Comparison of ENCODE assay signal across 22 mouse cellular contexts in genomic region chr12:66556846-66557245, GRCm38 (mm10).
DNase-seq lines count a peak whose midpoint lies in the region; ATAC-seq and TF ChIP-seq lines count a peak whose summit lies in the region.
"Had no signal": no experiment of that assay in that cellular context is flagged by ENCODE, and none has a peak within 500 bp of the region (broad histone marks: within the 10 kb centered on the region; RNA-seq: fewer than 3 reads in every experiment).

No protein-coding gene starts in this region.

- TF ChIP-seq CTCF in CH12.LX (conservative IDR thresholded peaks at IDR 0.05 in 1 of 2, IDR thresholded peaks at IDR 0.05 in 1 of 2; ENCODE audit: low read depth in 2 of 2, low read length in 2 of 2), result no peak

- no peak for TF ChIP-seq RAD21 in CH12.LX (IDR thresholded peaks at IDR 0.05; ENCODE audit: low read depth, low read length)

- no peaks in the 10 kb centered on the region for H3K4me1 ChIP-seq in hindbrain, embryonic 11.5 days (replicated peaks; ENCODE audit: control insufficient read depth, insufficient read depth, low read length)
- 0 out of 2 replicates have a peak, but pooled peaks cover 2% of the 10 kb centered on the region for H3K4me1 ChIP-seq in hindbrain, embryonic 10.5 days (replicated peaks)
- peaks cover 0 to 47% of the 10 kb centered on the region in 2 experiments; a peak in 2 of 4 replicates for H3K4me1 ChIP-seq in CH12.LX (ENCODE audit: control insufficient read depth in 1 of 2, insufficient read depth in 2 of 2)
- H3K4me1 ChIP-seq in hindbrain, embryonic 15.5 days (replicated peaks), result no peaks in the 10 kb centered on the region
- H3K4me1 ChIP-seq: heart, embryonic 13.5 days; kidney, embryonic 15.5 days had no signal

- H3K4me3 ChIP-seq in hindbrain, embryonic 11.5 days (ENCODE audit: low read depth, low read length), result no peak overlapping the region
- H3K4me3 ChIP-seq in hindbrain, embryonic 10.5 days, result no peak overlapping the region
- H3K4me3 ChIP-seq in CH12.LX (replicated peaks in 1 of 3; ENCODE audit: low read depth in 2 of 3, low read length in 2 of 3, poor library complexity in 1 of 3), result no peak overlapping the region
- H3K4me3 ChIP-seq in hindbrain, embryonic 15.5 days, result no peak overlapping the region
- H3K4me3 ChIP-seq: erythroblast, embryonic 14.5 days; heart, embryonic 13.5 days; kidney, embryonic 15.5 days had no signal

- dilution Hi-C loops in CH12.LX (cut with MboI; ENCODE audit: extremely low pct_ligation_motif_present, extremely low pct_unique_long_range_greater_than_20kb, low sequenced_read_pairs), result no loop called here

- peak; percentile 23; the same call in 1 of the 2 replicates for TF ChIP-seq EP300 in CH12.LX (IDR thresholded peaks at IDR 0.05; ENCODE audit: low read length)

- no peak overlapping the region for H3K4me2 ChIP-seq in hindbrain, embryonic 11.5 days (replicated peaks; ENCODE audit: low read depth, low read length)
- H3K4me2 ChIP-seq in CH12.LX (ENCODE audit: insufficient read depth, low read depth, poor library complexity, severe bottlenecking), result no peak overlapping the region
- H3K4me2 ChIP-seq in hindbrain, embryonic 15.5 days, result no peak overlapping the region
- H3K4me2 ChIP-seq: heart, embryonic 13.5 days; kidney, embryonic 15.5 days; liver, embryonic 11.5 days had no signal

- H3K27me3 ChIP-seq in hindbrain, embryonic 11.5 days (ENCODE audit: control insufficient read depth, insufficient read depth, low read length), result no peaks in the 10 kb centered on the region
- no peaks in the 10 kb centered on the region for H3K27me3 ChIP-seq in hindbrain, embryonic 10.5 days (ENCODE audit: insufficient read depth, poor library complexity, severe bottlenecking)
- no peaks in the 10 kb centered on the region for H3K27me3 ChIP-seq in CH12.LX (replicated peaks)
- H3K27me3 ChIP-seq in hindbrain, embryonic 15.5 days, result no peaks in the 10 kb centered on the region
- H3K27me3 ChIP-seq: heart, embryonic 13.5 days; kidney, embryonic 15.5 days had no signal

- no peaks in the 10 kb centered on the region for H3K36me3 ChIP-seq in hindbrain, embryonic 11.5 days (ENCODE audit: control insufficient read depth, insufficient read depth, low read length)
- H3K36me3 ChIP-seq in hindbrain, embryonic 10.5 days, result no peaks in the 10 kb centered on the region
- H3K36me3 ChIP-seq in CH12.LX (replicated peaks in 1 of 2; ENCODE audit: control insufficient read depth in 1 of 2, insufficient read depth in 1 of 2, low read length in 1 of 2), result no peaks in the 10 kb centered on the region
- no peaks in the 10 kb centered on the region for H3K36me3 ChIP-seq in hindbrain, embryonic 15.5 days
- H3K36me3 ChIP-seq: heart, embryonic 13.5 days; kidney, embryonic 15.5 days had no signal

- no peak overlapping the region for H3K27ac ChIP-seq in hindbrain, embryonic 11.5 days (ENCODE audit: low read depth, low read length)
- no peak overlapping the region for H3K27ac ChIP-seq in hindbrain, embryonic 10.5 days
- no peak overlapping the region for H3K27ac ChIP-seq in CH12.LX (ENCODE audit: insufficient read depth, low read depth)
- no peak overlapping the region for H3K27ac ChIP-seq in hindbrain, embryonic 15.5 days (replicated peaks)
- H3K27ac ChIP-seq: heart, embryonic 13.5 days; kidney, embryonic 15.5 days had no signal

- 73% methylated on average over 3 of the region's 3 CpGs for WGBS in hindbrain, embryonic 11.5 days
- 78% methylated on average over 3 of the region's 3 CpGs for WGBS in hindbrain, embryonic 10.5 days
- WGBS in hindbrain, embryonic 15.5 days, result 32% methylated on average over 3 of the region's 3 CpGs

- in situ Hi-C loops in CH12.LX (cut with MboI; ENCODE audit: low pct_ligation_motif_present, low pct_unique_long_range_greater_than_20kb, low sequenced_read_pairs), result no loop called here

- H3K79me2 ChIP-seq in CH12.LX (replicated peaks; ENCODE audit: control insufficient read depth, extremely low read depth, insufficient read depth, poor library complexity, severe bottlenecking), result no peaks in the 10 kb centered on the region

- no peak overlapping the region for H3K9ac ChIP-seq in hindbrain, embryonic 11.5 days (ENCODE audit: low read depth, low read length)
- no peak overlapping the region for H3K9ac ChIP-seq in CH12.LX (ENCODE audit: insufficient read depth, low read depth)
- H3K9ac ChIP-seq in hindbrain, embryonic 15.5 days, result no peak overlapping the region
- H3K9ac ChIP-seq: heart, embryonic 13.5 days; kidney, embryonic 15.5 days had no signal

- H3K9me3 ChIP-seq in hindbrain, embryonic 11.5 days (ENCODE audit: control insufficient read depth, low read length), result no peaks in the 10 kb centered on the region
- no peaks in the 10 kb centered on the region for H3K9me3 ChIP-seq in hindbrain, embryonic 10.5 days
- no peaks in the 10 kb centered on the region for H3K9me3 ChIP-seq in CH12.LX (replicated peaks; ENCODE audit: low read length)
- no peaks in the 10 kb centered on the region for H3K9me3 ChIP-seq in hindbrain, embryonic 15.5 days
- H3K9me3 ChIP-seq: heart, embryonic 13.5 days; kidney, embryonic 15.5 days had no signal

- no peak for TF ChIP-seq POLR2A in CH12.LX (IDR thresholded peaks at IDR 0.05; ENCODE audit: low read depth, low read length)

- no peak for DNase-seq in hindbrain, embryonic 11.5 days (ENCODE audit: low spot score)
- DNase-seq in hindbrain, embryonic 10.5 days (ENCODE audit: low spot score), result no peak
- DNase-seq in 3T3-L1 (ENCODE audit: low read depth, low spot score), result peak; percentile 46
- DNase-seq in CH12.LX (ENCODE audit: extremely low read depth), result peak; percentile 64
- DNase-seq in ovary, postnatal 10 days (ENCODE audit: low spot score), result no peak
- DNase-seq in adrenal gland, postnatal 4 days (ENCODE audit: low spot score in 2 of 2), result no peak
- DNase-seq: adrenal gland, postnatal 14 days; cerebellum, adult 8-10 months; gastrocnemius, postnatal 10 days; heart, adult 18-20 months; heart, postnatal 36 days; kidney, postnatal 4 days; layer of hippocampus, adult 9-11 months; lung, adult 18-20 months; thymus, postnatal 14 days had no signal

- peak; percentile 28; the same call in 1 of the 2 replicates for ATAC-seq in hindbrain, embryonic 11.5 days (ENCODE audit: low FRiP score)
- ATAC-seq in hindbrain, embryonic 15.5 days (ENCODE audit: low FRiP score, low read depth), result 0 out of 2 replicates have a peak, but pooled peaks have one; percentile 23
- ATAC-seq: activated CD4-positive, CD25-positive, alpha-beta regulatory T cell, adult 4 months; intestine, embryonic 16.5 days had no signal

TF ChIP-seq in CH12.LX, 34 proteins besides CTCF, POLR2A, EP300 and RAD21:
- TF ChIP-seq ETS1 (conservative IDR thresholded peaks at IDR 0.05; ENCODE audit: low read depth, low read length) (peak; percentile 53; the same call in 1 of the 2 replicates), RCOR1 (conservative IDR thresholded peaks at IDR 0.05; ENCODE audit: low read depth, low read length) (no peak), PAX5 (IDR thresholded peaks at IDR 0.05; ENCODE audit: low read length) (no peak), ZC3H11A (IDR thresholded peaks at IDR 0.05; ENCODE audit: low read depth, low read length) (no peak), MAZ (IDR thresholded peaks at IDR 0.05; ENCODE audit: low read depth, low read length) (no peak), E2F4 (IDR thresholded peaks at IDR 0.05; ENCODE audit: insufficient replicate concordance, low read depth, low read length) (no peak), MEF2A (IDR thresholded peaks at IDR 0.05; ENCODE audit: borderline replicate concordance, low read depth, low read length) (0 out of 2 replicates have a peak, but pooled peaks have one; percentile 15), BHLHE40 (IDR thresholded peaks at IDR 0.05; ENCODE audit: low read depth, low read length) (peak; percentile 62), USF1 (IDR thresholded peaks at IDR 0.05; ENCODE audit: low read depth, low read length) (no peak), JUND (conservative IDR thresholded peaks at IDR 0.05; ENCODE audit: low read depth, low read length) (no peak), UBTF (IDR thresholded peaks at IDR 0.05; ENCODE audit: low read depth, low read length) (no peak), IRF4 (IDR thresholded peaks at IDR 0.05; ENCODE audit: low read depth, low read length) (no peak), MXI1 (IDR thresholded peaks at IDR 0.05; ENCODE audit: low read depth, low read length) (no peak), ZKSCAN1 (IDR thresholded peaks at IDR 0.05; ENCODE audit: borderline replicate concordance, low read depth, low read length) (no peak)

Comparison
In these comparisons a context has a peak if more than half of its experiments do, and no peak if none do; other contexts are left out.
1. DNase-seq: peak in 3T3-L1 (single experiment) and CH12.LX (single experiment); none in hindbrain, embryonic 11.5 days (single experiment), hindbrain, embryonic 10.5 days (single experiment), ovary, postnatal 10 days (single experiment) and adrenal gland, postnatal 4 days (0 of 2).